Mouse (Mus musculus) A20 (cell line): Measurements from ENCODE around the gene Rgs8.
A peak's percentile ranks its signal among the peaks of the same experiment; 100 is the strongest.

Experiments
- DNase-seq: peaks from one replicate; pipeline ENCODE4 v3.0.0-alpha.2; 2011; ENCODE audit warnings: low read depth, low spot score

The Rgs8 gene

GRCm38 (mm10) chr1:153652938-153653623 lies at the start of gene Rgs8:
Rgs8 (plus strand) TSS chr1:153653025.
- peak; percentile 61 for DNase-seq

GRCm38 (mm10) chr1:153617340-153617830 lies 35.4 kb upstream of the Rgs8 start:
- no peak for DNase-seq

- DNase-seq = no peak
Measured at GRCm38 (mm10) chr1:153623036-153623435, 29.8 kb upstream of the Rgs8 start.

GRCm38 (mm10) chr1:153632686-153633085 lies 20.1 kb upstream of the Rgs8 start:
- DNase-seq = peak; percentile 53

GRCm38 (mm10) chr1:153635056-153635455 lies 17.8 kb upstream of the Rgs8 start:
- DNase-seq = peak; percentile 34

GRCm38 (mm10) chr1:153635521-153635920 lies 17.3 kb upstream of the Rgs8 start:
- no peak for DNase-seq

- DNase-seq = no peak
Measured at GRCm38 (mm10) chr1:153636821-153637220, 16.0 kb upstream of the Rgs8 start.

- DNase-seq = no peak
Measured at GRCm38 (mm10) chr1:153641492-153641939, 11.3 kb upstream of the Rgs8 start.

GRCm38 (mm10) chr1:153641940-153642501 lies 10.8 kb upstream of the Rgs8 start:
- no peak for DNase-seq

- DNase-seq = no peak
Measured at GRCm38 (mm10) chr1:153653674-153654073, 849 bp downstream of the Rgs8 start.

GRCm38 (mm10) chr1:153659666-153660065 lies 6.8 kb downstream of the Rgs8 start:
- no peak for DNase-seq

GRCm38 (mm10) chr1:153660982-153661688 lies 8.3 kb downstream of the Rgs8 start:
- no peak for DNase-seq

GRCm38 (mm10) chr1:153661689-153662002 lies 8.8 kb downstream of the Rgs8 start:
- no peak for DNase-seq

GRCm38 (mm10) chr1:153662362-153662761 lies 9.5 kb downstream of the Rgs8 start:
- no peak for DNase-seq

GRCm38 (mm10) chr1:153665066-153665715 lies 12.4 kb downstream of the Rgs8 start:
- no peak for DNase-seq

- DNase-seq = no peak
Measured at GRCm38 (mm10) chr1:153666236-153666635, 13.4 kb downstream of the Rgs8 start.

GRCm38 (mm10) chr1:153667244-153667727 lies 14.5 kb downstream of the Rgs8 start:
- DNase-seq = no peak

GRCm38 (mm10) chr1:153667781-153668180 lies 15.0 kb downstream of the Rgs8 start:
- DNase-seq = no peak

- no peak for DNase-seq
Measured at GRCm38 (mm10) chr1:153669086-153669485, 16.3 kb downstream of the Rgs8 start.

- no peak for DNase-seq
Measured at GRCm38 (mm10) chr1:153669728-153670127, 16.9 kb downstream of the Rgs8 start.

- DNase-seq = no peak
Measured at GRCm38 (mm10) chr1:153671352-153671751, 18.5 kb downstream of the Rgs8 start.

- DNase-seq = no peak
Measured at GRCm38 (mm10) chr1:153672698-153673097, 19.9 kb downstream of the Rgs8 start.
